Mouse (Mus musculus) stomach, postnatal 0 days (tissue): ENCODE results near the gene 5330417C22Rik. TPM values are rescaled to one million over a fixed set of nuclear protein-coding genes. Genes with fewer than 3 reads are reported as not detected.

ENCODE experiments used
- ATAC-seq: fragments of 200-750 bp; cut with Nextera tagmentation; 2 replicates; pipeline ENCODE4 v1.8.0; 2017; ENCODE audit not compliant: low FRiP score, low TSS enrichment
- DNase-seq: peaks from one replicate; pipeline ENCODE4 v3.0.0-alpha.2; 2016; ENCODE audit warnings: low spot score
- H3K27ac ChIP-seq: fragments of 300-500 bp; sonication (generic); replicated peaks from 2 replicates; pipeline ENCODE4 v1.5.1; 2014; ENCODE audit warnings: mild to moderate bottlenecking, control low read depth
- H3K27me3 ChIP-seq: fragments of 300-500 bp; sonication (generic); 2 replicates; pipeline ENCODE4 v1.6.1; 2014; ENCODE audit warnings: low read length; ENCODE audit not compliant: control insufficient read depth, insufficient read depth
- H3K36me3 ChIP-seq: fragments of 300-500 bp; sonication (generic); 2 replicates; pipeline ENCODE4 v1.6.1; 2014; ENCODE audit warnings: low read length, mixed read lengths; ENCODE audit not compliant: control insufficient read depth, insufficient read depth
- H3K4me1 ChIP-seq: fragments of 300-500 bp; sonication (generic); replicated peaks from 2 replicates; pipeline ENCODE4 v1.6.1; 2014; ENCODE audit warnings: antibody characterized with exemption; ENCODE audit not compliant: control insufficient read depth, insufficient read depth
- H3K4me2 ChIP-seq: fragments of 300-500 bp; sonication (generic); replicated peaks from 2 replicates; pipeline ENCODE4 v1.6.1; 2014; ENCODE audit warnings: low read depth, mild to moderate bottlenecking, control low read depth, moderate library complexity
- H3K4me3 ChIP-seq: fragments of 300-500 bp; sonication (generic); 2 replicates; pipeline ENCODE4 v1.5.1; 2014; ENCODE audit warnings: low read depth, low read length, control low read depth
- H3K9ac ChIP-seq: fragments of 300-500 bp; sonication (generic); 2 replicates; pipeline ENCODE4 v1.6.1; 2014; ENCODE audit warnings: mild to moderate bottlenecking, low read length, control low read depth, mixed read lengths
- H3K9me3 ChIP-seq: fragments of 300-500 bp; sonication (generic); 2 replicates; pipeline ENCODE4 v1.6.1; 2016; ENCODE audit warnings: low read length; ENCODE audit not compliant: control insufficient read depth
- CTCF ChIP-seq: IDR thresholded peaks from 2 replicates; pipeline ENCODE4 v1.5.1; 2016; ENCODE audit warnings: antibody characterized with exemption, low read depth, mild to moderate bottlenecking, moderate library complexity
- EP300 ChIP-seq: optimal IDR thresholded peaks from 2 replicates; pipeline ENCODE3; 2016; ENCODE audit warnings: antibody characterized with exemption
- WGBS: fragments of 180-500 bp; shearing (Covaris S2); extraction: QIAGEN DNeasy Blood & Tissue Kit; methylation state at CpG from one replicate; pipeline ENCODE4 v1.1.7; 2014; 5-methylcytosine and 5-hydroxymethylcytosine counted together
- polyA plus RNA-seq: library from polyadenylated mRNA; unstranded; fragments of >200 nt; fragmentation: Nextera tagmentation; extraction: Ambion mirVana; gene quantifications from 2 replicates; pipeline ENCODE4 v1.2.1, GENCODE M21; 2015

5330417C22Rik gene
- polyA plus RNA-seq, 1 experiment from 2014 or later, result 30.8 TPM

DNA sequence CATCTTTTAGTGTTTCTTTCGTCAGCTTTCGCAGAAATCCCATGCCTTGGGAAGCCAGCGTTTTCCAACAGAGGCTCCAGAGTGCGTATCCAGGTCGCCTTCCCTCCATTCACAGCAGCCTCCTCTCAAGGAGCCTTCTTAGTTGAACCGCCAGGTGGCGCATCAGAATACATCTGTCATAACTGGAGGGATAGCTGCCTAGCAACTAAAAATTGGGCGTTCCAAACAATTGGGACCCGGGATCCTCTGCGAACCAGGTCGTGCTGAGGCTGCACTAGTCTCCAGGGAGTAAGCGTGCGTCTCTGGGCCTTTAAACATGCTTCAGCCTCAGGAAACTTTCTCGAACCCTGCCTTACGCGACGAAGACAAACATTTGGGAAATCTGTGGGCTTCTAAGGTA lies 967 bp upstream of the 5330417C22Rik start:
- DNase-seq (peak; percentile 85), ATAC-seq (peak; percentile 41; the same call in 1 of the 2 replicates)
- Histone ChIP-seq H3K4me1 (no peaks in the 10 kb centered on the region), H3K27me3 (no peaks in the 10 kb centered on the region; the same call in 1 of the 2 replicates), H3K4me2 (peak overlapping the region; percentile 44), H3K27ac (no peak overlapping the region), H3K9ac (no peak overlapping the region), H3K9me3 (no peaks in the 10 kb centered on the region), H3K4me3 (0 out of 2 replicates have a peak overlapping the region, but pooled peaks have one; percentile 10), H3K36me3 (no peaks in the 10 kb centered on the region)
- 5% methylated on average over 17 of the region's 17 CpGs for WGBS
- peak; percentile 88 for TF ChIP-seq CTCF
- TF ChIP-seq EP300, result no peak

GRCm38 (mm10) chr3:108535896-108536516 lies 330 bp downstream of the 5330417C22Rik start:
- no peak for ATAC-seq
- DNase-seq, result no peak
- TF ChIP-seq CTCF (no peak), EP300 (no peak)
- Histone ChIP-seq H3K9ac (peak overlapping the region; percentile 31; the same call in 1 of the 2 replicates), H3K9me3 (no peaks in the 10 kb centered on the region), H3K27me3 (no peaks in the 10 kb centered on the region; the same call in 1 of the 2 replicates), H3K4me2 (peak overlapping the region; percentile 51), H3K4me1 (no peaks in the 10 kb centered on the region), H3K27ac (no peak overlapping the region), H3K4me3 (peak overlapping the region; percentile 35; the same call in 1 of the 2 replicates), H3K36me3 (no peaks in the 10 kb centered on the region)
- whole genome bisulfite sequencing, result 12% methylated on average over 15 of the region's 15 CpGs

DNA sequence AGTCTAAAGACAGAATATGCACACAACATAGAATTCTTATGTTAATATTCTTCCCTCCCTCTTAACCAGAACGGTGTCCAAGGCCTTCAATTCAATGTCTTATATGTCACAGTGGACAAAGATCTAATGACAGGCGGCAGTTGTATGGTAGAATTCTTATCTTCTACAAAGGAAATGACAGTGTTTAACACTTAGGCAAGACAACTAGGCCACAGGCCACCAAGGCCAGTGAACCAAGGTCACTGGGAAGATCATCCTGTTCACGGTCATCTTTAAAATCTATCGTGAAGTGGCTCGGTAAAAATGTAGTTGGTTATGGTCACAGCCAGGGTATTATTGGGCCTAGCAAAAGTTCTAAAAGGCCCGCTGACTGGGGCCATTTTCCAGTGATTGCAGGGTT lies 2.4 kb downstream of the 5330417C22Rik start, which contains the start of gene 1700013F07Rik:
Gene 1700013F07Rik (plus strand): TSS at position 200 of the 400 bp plus-strand sequence.
- TF ChIP-seq CTCF (no peak), EP300 (no peak)
- peak within 1 kb of the TSS; percentile 77 for H3K27ac ChIP-seq
- H3K4me3 ChIP-seq, result no peak within 1 kb of the TSS
- WGBS, result 86% methylated on average over 6 of the region's 6 CpGs
- DNase-seq (no peak), ATAC-seq (no peak)
- no peak within 1 kb of the TSS for H3K4me2 ChIP-seq
- H3K4me1 ChIP-seq, result no peaks in the 10 kb centered on the region
- no peaks in the 10 kb centered on the region for H3K9me3 ChIP-seq
- no peak within 1 kb of the TSS for H3K9ac ChIP-seq
- no peaks in the 10 kb centered on the region for H3K36me3 ChIP-seq
- H3K27me3 ChIP-seq, result no peaks in the 10 kb centered on the region; the same call in 1 of the 2 replicates

GRCm38 (mm10) chr3:108533114-108533885 lies 3.0 kb downstream of the 5330417C22Rik start:
- DNase-seq (peak; percentile 87), ATAC-seq (peak; percentile 82)
- Histone ChIP-seq H3K36me3 (no peaks in the 10 kb centered on the region), H3K27me3 (no peaks in the 10 kb centered on the region; the same call in 1 of the 2 replicates), H3K9me3 (no peaks in the 10 kb centered on the region), H3K4me3 (no peak overlapping the region), H3K27ac (peak overlapping the region; percentile 77), H3K4me1 (no peaks in the 10 kb centered on the region), H3K9ac (no peak overlapping the region), H3K4me2 (no peak overlapping the region)
- TF ChIP-seq CTCF, result no peak
- TF ChIP-seq EP300, result no peak
- 44% methylated on average over 9 of the region's 9 CpGs for WGBS

DNA sequence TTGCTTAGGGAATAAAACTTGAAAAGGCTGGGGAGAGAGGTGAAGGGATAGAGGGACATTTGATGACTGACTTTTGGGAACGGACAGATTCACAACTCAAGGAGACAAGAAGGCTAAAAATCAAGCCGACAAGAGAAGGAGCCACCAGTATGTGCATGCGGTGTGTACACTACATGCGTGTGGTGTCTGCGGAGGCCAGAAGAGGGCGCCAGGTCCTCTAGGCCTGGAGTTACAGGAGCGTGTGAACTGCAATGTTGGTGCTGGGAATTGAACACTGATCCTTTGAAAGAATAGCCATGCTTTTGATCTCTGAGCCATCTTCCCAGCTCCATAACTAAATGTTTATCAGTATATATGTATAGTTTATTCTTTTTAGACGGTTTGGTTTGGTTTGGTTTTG lies 7.8 kb downstream of the 5330417C22Rik start:
- Histone ChIP-seq H3K27ac (no peak overlapping the region), H3K4me3 (no peak overlapping the region), H3K4me1 (no peaks in the 10 kb centered on the region), H3K36me3 (no peaks in the 10 kb centered on the region), H3K9me3 (no peaks in the 10 kb centered on the region), H3K9ac (no peak overlapping the region), H3K4me2 (no peak overlapping the region), H3K27me3 (no peaks in the 10 kb centered on the region)
- 90% methylated on average over 8 of the region's 8 CpGs for WGBS
- TF ChIP-seq EP300, result no peak
- no peak for TF ChIP-seq CTCF
- ATAC-seq (no peak), DNase-seq (no peak)
